Mouse (Mus musculus) fibroblast of lung, adult 2 months (primary cell): ENCODE data around the gene Timeless.

Source experiments
- DNase-seq: peaks from one replicate; pipeline ENCODE4 v3.0.0-alpha.2; 2011; ENCODE audit warnings: low read depth

Gene Timeless

GRCm38 (mm10) chr10:128297221-128297620 is 65.4 kb downstream of the Timeless start:
- DNase-seq, result no peak

GRCm38 (mm10) chr10:128297622-128298021 is 65.8 kb downstream of the Timeless start:
- DNase-seq, result no peak

GRCm38 (mm10) chr10:128298243-128298642 is 66.4 kb downstream of the Timeless start:
- no peak for DNase-seq

GRCm38 (mm10) chr10:128298702-128299171 is 66.9 kb downstream of the Timeless start, which contains the start of gene Il23a:
TSS of gene Il23a (minus strand) at chr10:128298752.
- no peak for DNase-seq

- no peak for DNase-seq
Observed at GRCm38 (mm10) chr10:128302357-128302756, 70.5 kb downstream of the Timeless start.
